Mouse (Mus musculus): Measurements from ENCODE around the gene Ube2f.

Gene Ube2f

GRCm38 (mm10) chr1:91249564-91250414 lies at the start of gene Ube2f:
Gene Ube2f (plus strand): TSS chr1:91250304.
- peak; percentile 79 to 88 for DNase-seq

- peak in 1 of 2 experiments; percentile 3 for DNase-seq
These were observed 49.0 kb upstream of the Ube2f start for GRCm38 (mm10) chr1:91201122-91201521.

GRCm38 (mm10) chr1:91204221-91204765 lies 45.8 kb upstream of the Ube2f start:
- DNase-seq, result no peak

- DNase-seq, result no peak
These were observed 44.5 kb upstream of the Ube2f start for GRCm38 (mm10) chr1:91205651-91206050.

GRCm38 (mm10) chr1:91206336-91206735 lies 43.8 kb upstream of the Ube2f start:
- no peak for DNase-seq

GRCm38 (mm10) chr1:91206873-91207272 lies 43.2 kb upstream of the Ube2f start:
- DNase-seq, result no peak

- DNase-seq, result peak in 1 of 2 experiments; percentile 11
These were observed 42.6 kb upstream of the Ube2f start for GRCm38 (mm10) chr1:91207334-91208074.

GRCm38 (mm10) chr1:91209343-91209742 lies 40.8 kb upstream of the Ube2f start:
- DNase-seq, result peak in 1 of 2 experiments; percentile 6

- peak in 1 of 2 experiments; percentile 22 for DNase-seq
These were observed 40.3 kb upstream of the Ube2f start for GRCm38 (mm10) chr1:91209785-91210184.

- peak; percentile 78 for DNase-seq
These were observed 39.0 kb upstream of the Ube2f start for GRCm38 (mm10) chr1:91211099-91211498.

- DNase-seq, result no peak
These were observed 38.5 kb upstream of the Ube2f start for GRCm38 (mm10) chr1:91211591-91212008.

GRCm38 (mm10) chr1:91215264-91215663 lies 34.8 kb upstream of the Ube2f start:
- DNase-seq, result peak in 1 of 2 experiments; percentile 3

GRCm38 (mm10) chr1:91215981-91216380 lies 34.1 kb upstream of the Ube2f start:
- peak in 1 of 2 experiments; percentile 27 for DNase-seq

- peak in 1 of 2 experiments; percentile 5 for DNase-seq
These were observed 33.4 kb upstream of the Ube2f start for GRCm38 (mm10) chr1:91216504-91217267.

- peak in 1 of 2 experiments; percentile 3 for DNase-seq
These were observed 30.3 kb upstream of the Ube2f start for GRCm38 (mm10) chr1:91219641-91220321.

- no peak for DNase-seq
These were observed 29.8 kb upstream of the Ube2f start for GRCm38 (mm10) chr1:91220322-91220672.

GRCm38 (mm10) chr1:91226562-91226961 lies 23.5 kb upstream of the Ube2f start:
- DNase-seq, result peak in 1 of 2 experiments; percentile 2

- DNase-seq, result peak in 1 of 2 experiments; percentile 4
These were observed 22.6 kb upstream of the Ube2f start for GRCm38 (mm10) chr1:91227381-91228054.

GRCm38 (mm10) chr1:91231142-91231541 lies 19.0 kb upstream of the Ube2f start:
- no peak for DNase-seq

GRCm38 (mm10) chr1:91231896-91232295 lies 18.2 kb upstream of the Ube2f start:
- DNase-seq, result no peak

- DNase-seq, result no peak
These were observed 14.7 kb upstream of the Ube2f start for GRCm38 (mm10) chr1:91235395-91235794.

Data from thymus, postnatal 36 days (tissue).